Mouse (Mus musculus) stomach, embryonic 16.5 days (tissue): ENCODE results near the gene Dclk3. TPM values are rescaled to one million over a fixed set of nuclear protein-coding genes. Genes with fewer than 3 reads are reported as not detected.

Experiments used
- ATAC-seq: fragments of 200-750 bp; cut with Nextera tagmentation; 2 replicates; pipeline ENCODE4 v1.8.0; 2017; ENCODE audit warnings: moderate number of reproducible peaks, moderate TSS enrichment; ENCODE audit not compliant: insufficient read depth, low FRiP score
- H3K27ac ChIP-seq: fragments of 300-500 bp; sonication (generic); 2 replicates; pipeline ENCODE4 v1.5.1; 2014; ENCODE audit warnings: low read length
- H3K27me3 ChIP-seq: fragments of 300-500 bp; sonication (generic); 2 replicates; pipeline ENCODE4 v1.6.1; 2014; ENCODE audit warnings: low read length, control low read depth, mixed read lengths; ENCODE audit not compliant: control insufficient read depth, insufficient read depth
- H3K36me3 ChIP-seq: fragments of 300-500 bp; sonication (generic); 2 replicates; pipeline ENCODE4 v1.6.1; 2014; ENCODE audit warnings: low read length; ENCODE audit not compliant: control insufficient read depth, insufficient read depth
- H3K4me1 ChIP-seq: fragments of 300-500 bp; sonication (generic); 2 replicates; pipeline ENCODE4 v1.6.1; 2014; ENCODE audit warnings: low read length, control low read depth, mixed read lengths; ENCODE audit not compliant: control insufficient read depth, insufficient read depth
- H3K4me2 ChIP-seq: fragments of 300-500 bp; sonication (generic); 2 replicates; pipeline ENCODE4 v1.6.1; 2014; ENCODE audit warnings: low read depth, low read length, mixed read lengths
- H3K4me3 ChIP-seq: fragments of 300-500 bp; sonication (generic); replicated peaks from 2 replicates; pipeline ENCODE4 v1.5.1; 2014; ENCODE audit warnings: mild to moderate bottlenecking, low read length
- H3K9ac ChIP-seq: fragments of 300-500 bp; sonication (generic); 2 replicates; pipeline ENCODE4 v1.6.1; 2014; ENCODE audit warnings: low read length
- H3K9me3 ChIP-seq: fragments of 300-500 bp; sonication (generic); replicated peaks from 2 replicates; pipeline ENCODE4 v1.6.1; 2016; ENCODE audit warnings: low read length, control low read depth; ENCODE audit not compliant: control insufficient read depth
- WGBS: fragments of 180-500 bp; shearing (Covaris S2); extraction: QIAGEN DNeasy Blood & Tissue Kit; methylation state at CpG from one replicate; pipeline ENCODE4 v1.1.7; 2014; 5-methylcytosine and 5-hydroxymethylcytosine counted together
- polyA plus RNA-seq: library from polyadenylated mRNA; unstranded; fragments of >200 nt; fragmentation: Nextera tagmentation; extraction: Ambion mirVana; gene quantifications from 2 replicates; pipeline ENCODE4 v1.2.1, GENCODE M21; 2015

The Dclk3 gene
- polyA plus RNA-seq, 1 experiment from 2014 or later: 0.31 TPM

DNA sequence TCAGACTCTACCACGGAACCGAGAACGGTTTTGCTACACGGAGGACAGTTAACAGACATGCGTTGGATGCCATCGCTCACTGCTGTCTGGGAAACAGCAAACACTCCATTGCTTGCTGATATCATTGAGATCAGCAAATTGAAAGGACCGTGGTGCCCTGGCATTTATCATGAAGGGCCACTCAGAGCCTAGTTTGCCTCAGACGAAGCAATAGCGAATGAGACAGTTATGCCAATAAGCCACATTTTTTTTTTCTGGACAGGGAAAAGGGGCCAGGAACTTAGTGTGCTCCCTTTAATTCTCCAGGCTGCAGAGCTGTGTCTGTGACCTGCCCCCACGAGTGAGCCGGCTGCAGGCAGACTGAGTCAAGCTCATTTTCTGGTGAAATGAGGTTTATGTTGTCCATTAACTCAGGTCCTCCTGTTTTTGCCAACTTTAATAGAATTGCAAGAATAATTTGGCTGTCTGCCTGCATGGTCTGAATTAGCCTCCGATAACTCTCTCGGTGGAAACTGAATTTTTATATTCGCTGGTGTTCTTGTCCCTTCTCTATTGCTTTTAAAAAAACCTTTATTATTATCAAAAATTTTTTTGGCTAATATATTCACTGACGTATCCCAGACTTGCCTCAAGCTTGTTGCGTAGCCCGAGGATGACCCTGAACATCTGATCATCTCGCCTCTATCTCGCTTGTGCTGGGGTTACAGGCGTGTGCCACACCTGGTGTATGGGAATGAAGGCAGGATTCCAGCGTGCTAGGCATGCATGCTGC lies 35.0 kb downstream of the Dclk3 start:
- Histone ChIP-seq H3K36me3 (no peaks in the 10 kb centered on the region), H3K27ac (no peak overlapping the region), H3K4me2 (no peak overlapping the region), H3K4me3 (no peak overlapping the region), H3K9ac (no peak overlapping the region), H3K27me3 (no peaks in the 10 kb centered on the region), H3K4me1 (no peaks in the 10 kb centered on the region), H3K9me3 (no peaks in the 10 kb centered on the region)
- WGBS: 64% methylated on average over 21 of the region's 21 CpGs
- ATAC-seq: no peak

GRCm38 (mm10) chr9:111474458-111474745 lies 35.5 kb downstream of the Dclk3 start:
- Histone ChIP-seq H3K9ac (no peak overlapping the region), H3K4me1 (no peaks in the 10 kb centered on the region), H3K27me3 (no peaks in the 10 kb centered on the region), H3K4me3 (no peak overlapping the region), H3K4me2 (no peak overlapping the region), H3K36me3 (no peaks in the 10 kb centered on the region), H3K9me3 (no peaks in the 10 kb centered on the region), H3K27ac (no peak overlapping the region)
- ATAC-seq: no peak
- 71% methylated on average over 3 of the region's 3 CpGs for WGBS

DNA sequence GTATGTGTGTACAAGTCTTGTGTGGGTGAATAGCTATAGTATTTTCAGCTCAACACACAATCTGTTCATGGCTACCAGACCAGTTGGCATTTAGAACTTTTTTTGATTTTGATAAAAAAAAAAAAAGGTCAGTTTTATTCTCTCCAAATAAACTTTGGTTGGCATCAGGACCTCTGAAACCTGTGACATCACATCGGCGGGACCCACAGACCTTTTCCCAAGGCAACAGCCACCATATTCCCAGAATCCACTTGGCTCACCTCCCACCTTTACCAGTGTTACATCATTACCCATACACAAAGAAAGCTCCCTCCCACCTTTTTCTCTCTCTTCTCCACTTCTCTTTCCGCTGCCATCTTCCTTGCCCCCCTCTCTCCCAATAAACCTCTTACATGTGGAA lies 36.4 kb downstream of the Dclk3 start:
- H3K27ac ChIP-seq: no peak overlapping the region
- WGBS: 93% methylated on average over 3 of the region's 3 CpGs
- no peak overlapping the region for H3K9ac ChIP-seq
- no peaks in the 10 kb centered on the region for H3K36me3 ChIP-seq
- no peak for ATAC-seq
- H3K4me3 ChIP-seq: no peak overlapping the region
- no peaks in the 10 kb centered on the region for H3K9me3 ChIP-seq
- no peaks in the 10 kb centered on the region for H3K4me1 ChIP-seq
- no peak overlapping the region for H3K4me2 ChIP-seq
- no peaks in the 10 kb centered on the region for H3K27me3 ChIP-seq

GRCm38 (mm10) chr9:111475973-111476372 lies 37.1 kb downstream of the Dclk3 start:
- ATAC-seq: no peak
- Histone ChIP-seq H3K4me2 (no peak overlapping the region), H3K27ac (no peak overlapping the region), H3K9me3 (no peaks in the 10 kb centered on the region), H3K4me3 (no peak overlapping the region), H3K36me3 (no peaks in the 10 kb centered on the region), H3K4me1 (no peaks in the 10 kb centered on the region), H3K27me3 (no peaks in the 10 kb centered on the region), H3K9ac (no peak overlapping the region)
- WGBS: 68% methylated on average over 4 of the region's 4 CpGs

GRCm38 (mm10) chr9:111476479-111477016 lies 37.7 kb downstream of the Dclk3 start:
- Histone ChIP-seq H3K4me2 (no peak overlapping the region), H3K36me3 (no peaks in the 10 kb centered on the region), H3K9me3 (no peaks in the 10 kb centered on the region), H3K4me3 (no peak overlapping the region), H3K27me3 (no peaks in the 10 kb centered on the region), H3K4me1 (no peaks in the 10 kb centered on the region), H3K27ac (no peak overlapping the region), H3K9ac (no peak overlapping the region)
- ATAC-seq: no peak
- 80% methylated on average over 6 of the region's 6 CpGs for WGBS

GRCm38 (mm10) chr9:111478853-111479490 lies 40.1 kb downstream of the Dclk3 start:
- Histone ChIP-seq H3K27ac (no peak overlapping the region), H3K9ac (no peak overlapping the region), H3K36me3 (no peaks in the 10 kb centered on the region), H3K4me1 (no peaks in the 10 kb centered on the region), H3K4me2 (no peak overlapping the region), H3K27me3 (no peaks in the 10 kb centered on the region), H3K4me3 (no peak overlapping the region), H3K9me3 (no peaks in the 10 kb centered on the region)
- 64% methylated on average over 7 of the region's 7 CpGs for WGBS
- no peak for ATAC-seq

- Histone ChIP-seq H3K27me3 (no peaks in the 10 kb centered on the region), H3K9me3 (no peaks in the 10 kb centered on the region), H3K9ac (no peak overlapping the region), H3K4me3 (no peak overlapping the region), H3K36me3 (no peaks in the 10 kb centered on the region), H3K4me2 (no peak overlapping the region), H3K27ac (no peak overlapping the region), H3K4me1 (no peaks in the 10 kb centered on the region)
- WGBS: 82% methylated on average over 3 of the region's 3 CpGs
- ATAC-seq: no peak
These were observed 42.1 kb downstream of the Dclk3 start for GRCm38 (mm10) chr9:111481011-111481410.

GRCm38 (mm10) chr9:111486645-111487477 lies 48.0 kb downstream of the Dclk3 start:
- H3K36me3 ChIP-seq: no peaks in the 10 kb centered on the region
- H3K9ac ChIP-seq: no peak overlapping the region
- WGBS: 50% methylated on average over 10 of the region's 10 CpGs
- no peak overlapping the region for H3K4me3 ChIP-seq
- H3K4me2 ChIP-seq: no peak overlapping the region
- no peaks in the 10 kb centered on the region; the same call in 1 of the 2 replicates for H3K27me3 ChIP-seq
- no peak overlapping the region for H3K27ac ChIP-seq
- no peaks in the 10 kb centered on the region for H3K9me3 ChIP-seq
- ATAC-seq: no peak
- H3K4me1 ChIP-seq: no peaks in the 10 kb centered on the region

- no peak overlapping the region for H3K27ac ChIP-seq
- H3K9me3 ChIP-seq: no peaks in the 10 kb centered on the region
- no peak overlapping the region for H3K9ac ChIP-seq
- H3K4me1 ChIP-seq: no peaks in the 10 kb centered on the region
- ATAC-seq: no peak
- H3K4me3 ChIP-seq: no peak overlapping the region
- H3K36me3 ChIP-seq: no peaks in the 10 kb centered on the region
- no peaks in the 10 kb centered on the region; the same call in 1 of the 2 replicates for H3K27me3 ChIP-seq
- 21% methylated on average over 8 of the region's 8 CpGs for WGBS
- H3K4me2 ChIP-seq: no peak overlapping the region
These were observed 51.7 kb downstream of the Dclk3 start for GRCm38 (mm10) chr9:111490583-111490982.
